Mouse (Mus musculus): ENCODE measurements around the gene Ndufa3.
"Not testable (repeated sequence)": the region's sequence is repeated elsewhere in the genome, so short reads cannot be mapped to it uniquely, and the experiment has no call there.

The Ndufa3 gene

GRCm38 (mm10) chr7:3617242-3617995 lies at the start of gene Ndufa3:
Gene Ndufa3, plus strand, starts transcription at chr7:3617373.
- peak; percentile 85 to 86 for DNase-seq (ENCODE audit: low spot score in 2 of 2)

DNA sequence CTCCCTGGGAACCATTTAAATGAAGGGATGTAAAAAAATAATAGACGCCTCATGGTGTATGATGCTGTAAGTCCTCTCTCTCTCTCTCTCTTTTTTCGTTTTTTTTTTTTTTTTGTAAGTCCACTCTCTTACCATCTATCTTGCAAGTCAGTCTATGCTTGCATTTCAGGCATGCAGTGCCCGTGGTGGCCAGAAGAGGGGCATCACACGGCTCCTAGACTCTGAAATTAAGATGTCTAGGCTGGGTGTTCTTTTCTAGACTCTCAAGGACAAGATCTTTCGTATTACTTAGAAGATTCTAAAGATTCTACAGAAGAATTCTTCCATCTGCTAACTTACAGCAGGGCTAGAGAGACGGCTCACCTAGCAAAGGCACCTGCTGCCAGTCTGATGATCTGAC lies 47.4 kb upstream of the Ndufa3 start:
- no peak for DNase-seq (ENCODE audit: low spot score in 2 of 2)

GRCm38 (mm10) chr7:3570580-3570979 lies 46.6 kb upstream of the Ndufa3 start:
- not testable (repeated sequence) for DNase-seq (ENCODE audit: low spot score in 2 of 2)

DNA sequence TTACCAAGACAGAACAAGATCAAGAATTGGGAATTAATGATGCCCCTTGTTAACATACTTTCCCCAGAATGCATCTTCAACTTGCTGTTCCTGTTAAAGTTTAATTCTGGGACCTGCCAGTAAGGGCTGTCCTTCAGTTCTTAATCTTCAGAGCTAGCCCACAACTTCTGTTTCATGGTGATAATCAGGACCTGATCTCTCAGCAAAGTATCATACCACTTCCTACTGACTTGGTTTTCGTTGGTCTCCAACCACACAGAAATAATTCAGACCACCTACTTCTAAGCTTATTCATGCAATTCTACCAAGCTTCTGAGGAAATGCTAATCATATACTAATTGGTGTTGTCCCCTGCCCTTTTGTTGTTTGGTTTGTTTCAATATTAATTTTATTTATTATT lies 45.3 kb upstream of the Ndufa3 start:
- DNase-seq (ENCODE audit: low spot score in 2 of 2) = no peak

DNA sequence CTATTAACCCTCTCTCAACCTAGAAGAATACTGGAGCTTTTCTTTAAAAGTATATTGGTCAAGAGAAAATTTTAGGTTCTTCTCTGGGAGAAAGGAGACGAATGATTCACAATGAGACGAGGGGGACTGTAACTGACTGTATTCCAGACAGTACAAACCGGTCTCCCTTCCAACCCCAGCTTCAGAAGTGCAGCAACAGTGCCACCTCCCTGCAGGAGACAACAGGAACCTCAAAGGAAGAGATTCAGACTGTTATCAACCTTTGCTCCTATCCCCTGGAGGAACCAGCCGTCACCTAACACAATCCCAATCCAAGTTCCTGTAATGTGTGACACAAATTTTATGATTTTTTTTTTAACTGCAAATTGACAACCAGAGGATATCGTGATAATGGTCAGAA lies 43.0 kb upstream of the Ndufa3 start:
- no peak for DNase-seq (ENCODE audit: low spot score in 2 of 2)

- DNase-seq (ENCODE audit: low spot score in 2 of 2) = no peak
Observed at GRCm38 (mm10) chr7:3576354-3577124, 40.6 kb upstream of the Ndufa3 start.

GRCm38 (mm10) chr7:3578196-3578595 lies 39.0 kb upstream of the Ndufa3 start:
- no peak for DNase-seq (ENCODE audit: low spot score in 2 of 2)

- DNase-seq (ENCODE audit: low spot score in 2 of 2) = no peak
Observed at GRCm38 (mm10) chr7:3578952-3579546, 38.1 kb upstream of the Ndufa3 start.

DNA sequence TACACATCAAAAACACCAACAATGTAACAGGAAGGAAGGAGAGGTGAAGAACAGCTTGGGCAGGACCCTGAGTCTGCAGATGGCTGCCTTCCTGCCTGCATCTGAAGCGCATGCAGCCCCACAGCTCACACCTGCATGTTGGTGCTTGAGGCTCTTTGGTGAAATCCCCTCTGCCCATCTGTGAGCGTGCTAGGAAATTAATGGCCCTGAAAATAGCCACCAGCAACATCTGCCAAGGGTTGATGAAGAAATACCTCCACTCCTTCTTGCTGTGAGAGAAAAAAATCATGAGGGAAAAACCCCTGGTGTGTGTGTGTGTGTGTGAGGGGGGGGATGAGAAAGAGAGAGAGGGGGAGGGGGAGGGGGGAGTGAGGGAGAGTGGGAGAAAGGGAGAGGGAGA lies 37.1 kb upstream of the Ndufa3 start:
- DNase-seq (ENCODE audit: low spot score in 2 of 2) = no peak

DNA sequence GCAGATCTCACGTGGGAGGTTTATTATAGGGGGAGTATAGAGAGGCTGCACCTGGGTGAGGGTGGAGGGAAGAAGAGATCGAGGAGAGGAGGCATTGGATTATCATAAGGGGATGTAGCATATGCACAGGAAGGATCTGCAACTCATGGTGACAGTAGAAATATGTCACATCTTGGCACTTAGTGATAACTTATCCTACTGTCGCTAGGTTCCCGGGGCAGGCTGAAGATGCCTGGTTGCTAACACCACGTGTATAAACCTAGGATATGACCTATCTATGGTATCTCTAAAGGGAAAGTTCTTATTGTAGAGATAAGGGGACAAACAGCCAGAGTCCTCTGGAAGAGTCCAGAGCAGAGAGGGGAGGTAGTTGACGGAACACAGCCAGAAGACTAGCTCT lies 31.4 kb upstream of the Ndufa3 start:
- no peak for DNase-seq (ENCODE audit: low spot score in 2 of 2)

DNA sequence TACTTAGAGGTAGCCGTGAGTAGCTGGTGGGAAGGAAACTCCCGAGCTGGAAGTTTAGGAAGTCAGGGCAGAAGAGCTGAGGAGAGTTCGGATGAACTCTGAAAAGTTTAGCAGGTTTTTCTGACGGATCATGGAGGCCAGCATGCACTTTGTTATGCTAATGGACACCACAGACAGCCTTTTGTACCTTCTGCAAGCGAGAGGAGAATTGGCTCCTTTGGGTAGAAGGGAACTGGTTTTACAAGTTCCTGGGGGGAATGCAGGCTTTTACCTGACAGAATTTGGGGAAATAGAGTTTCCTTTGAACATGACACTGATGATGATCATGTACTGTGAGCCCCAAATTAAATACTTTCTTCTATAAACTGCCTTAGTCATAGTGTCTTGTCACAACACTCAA lies 30.9 kb upstream of the Ndufa3 start:
- DNase-seq (ENCODE audit: low spot score in 2 of 2) = no peak

DNA sequence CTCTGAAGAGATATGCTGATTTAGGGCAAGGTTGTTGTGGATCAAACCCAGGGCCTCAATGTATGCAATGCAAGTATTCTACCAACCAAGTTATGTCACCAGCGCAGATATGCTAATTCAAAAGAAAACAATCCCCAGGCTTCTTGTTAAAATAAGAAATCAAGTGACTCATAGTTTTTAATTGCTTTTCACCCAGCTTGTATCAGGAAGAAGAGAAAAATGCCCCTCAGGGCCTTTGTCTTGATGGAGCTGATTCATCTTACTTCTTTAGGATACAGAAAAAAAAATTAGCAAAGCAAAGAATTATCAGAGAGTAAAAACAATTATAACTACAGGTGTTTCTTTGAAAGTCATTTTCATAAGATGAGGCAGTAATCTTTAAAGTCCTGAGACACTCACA lies 29.9 kb upstream of the Ndufa3 start:
- DNase-seq (ENCODE audit: low spot score in 2 of 2) = no peak

DNA sequence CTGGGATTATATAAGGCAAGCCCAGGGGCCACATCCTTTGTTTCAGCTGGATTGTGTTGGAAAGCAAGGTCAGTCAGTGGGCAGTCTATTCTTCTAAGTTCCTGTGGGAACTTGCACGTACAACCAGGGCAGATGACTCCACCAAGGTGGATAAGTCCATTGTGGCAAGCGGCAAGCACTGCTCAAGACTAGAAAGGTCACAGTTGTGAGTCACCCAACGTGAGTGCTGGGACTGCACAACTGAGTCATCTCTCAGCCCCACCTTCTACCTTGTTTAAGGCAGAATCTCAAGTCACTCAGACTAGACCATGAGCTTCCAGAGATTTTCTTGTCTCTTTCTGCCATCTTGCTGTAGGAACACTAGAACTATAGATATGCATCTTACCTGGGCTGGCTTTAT lies 26.6 kb upstream of the Ndufa3 start:
- no peak for DNase-seq (ENCODE audit: low spot score in 2 of 2)

- DNase-seq (ENCODE audit: low spot score in 2 of 2) = no peak
Observed at GRCm38 (mm10) chr7:3591534-3591933, 25.6 kb upstream of the Ndufa3 start.

GRCm38 (mm10) chr7:3593855-3594254 lies 23.3 kb upstream of the Ndufa3 start:
- DNase-seq (ENCODE audit: low spot score in 2 of 2) = no peak

DNA sequence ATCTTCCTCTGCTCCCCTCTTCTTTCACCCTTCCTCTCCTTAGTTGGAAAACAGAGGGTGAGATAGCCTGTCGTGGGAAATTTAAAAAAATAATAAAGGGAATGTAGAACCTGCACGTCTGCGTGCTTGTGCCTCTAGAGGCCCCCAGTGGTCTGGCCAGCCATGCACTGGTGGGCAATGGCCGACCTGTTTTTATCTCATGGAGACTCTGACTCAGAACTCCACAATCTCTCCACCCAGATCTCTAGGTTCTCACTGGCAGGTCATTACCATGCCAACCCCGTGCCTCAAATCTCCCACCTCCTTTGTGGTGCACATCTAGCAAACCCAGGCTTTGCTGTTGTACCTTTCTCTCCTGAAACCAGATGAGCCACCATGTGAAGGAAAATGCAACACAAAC lies 22.5 kb upstream of the Ndufa3 start:
- DNase-seq (ENCODE audit: low spot score in 2 of 2) = no peak

- DNase-seq (ENCODE audit: low spot score in 2 of 2) = no peak
Observed at GRCm38 (mm10) chr7:3595146-3595545, 22.0 kb upstream of the Ndufa3 start.

- not testable (repeated sequence) for DNase-seq (ENCODE audit: low spot score in 2 of 2)
Observed at GRCm38 (mm10) chr7:3597755-3598154, 19.4 kb upstream of the Ndufa3 start.

GRCm38 (mm10) chr7:3601119-3601518 lies 16.1 kb upstream of the Ndufa3 start:
- peak; percentile 22 to 63 for DNase-seq (ENCODE audit: low spot score in 2 of 2)

GRCm38 (mm10) chr7:3606798-3607197 lies 10.4 kb upstream of the Ndufa3 start:
- DNase-seq (ENCODE audit: low spot score in 2 of 2) = peak in 1 of 2 experiments; percentile 28

GRCm38 (mm10) chr7:3607391-3607790 lies 9.8 kb upstream of the Ndufa3 start:
- no peak for DNase-seq (ENCODE audit: low spot score in 2 of 2)

GRCm38 (mm10) chr7:3608668-3609067 lies 8.5 kb upstream of the Ndufa3 start:
- DNase-seq (ENCODE audit: low spot score in 2 of 2) = no peak

DNA sequence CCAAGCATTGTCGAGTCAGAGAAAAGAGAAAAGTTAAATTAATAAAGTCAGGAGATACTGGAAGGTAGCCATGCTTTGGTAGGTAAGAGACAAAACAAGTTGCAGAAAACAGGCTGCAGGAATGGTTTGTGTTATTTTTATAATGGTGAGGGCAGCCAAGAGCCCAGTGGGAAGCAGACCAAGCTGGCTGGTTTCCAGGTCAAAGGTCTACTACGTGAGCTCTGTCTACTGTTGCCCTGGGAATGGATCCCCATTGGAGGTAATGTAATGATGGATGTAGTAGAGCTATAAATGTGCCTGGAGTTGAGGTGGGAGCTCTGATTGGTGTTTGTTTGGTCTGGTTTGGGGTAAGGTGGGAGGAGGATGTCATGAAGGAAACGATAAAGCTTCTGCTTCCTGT lies 8.1 kb upstream of the Ndufa3 start:
- no peak for DNase-seq (ENCODE audit: low spot score in 2 of 2)

All from thymus, postnatal 10 days (tissue).